Mouse (Mus musculus) G1E (cell line): ENCODE results near the gene Mcoln3.

Experiments used
- CTCF ChIP-seq: IDR thresholded peaks from 2 replicates; pipeline ENCODE4 v1.5.1; 2012; ENCODE audit warnings: low read depth, low read length, inconsistent platforms, mixed read lengths
- GATA1 ChIP-seq: IDR thresholded peaks from 2 replicates; pipeline ENCODE4 v1.6.1; 2012; ENCODE audit warnings: borderline replicate concordance, low read length, inconsistent platforms, mixed read lengths
- GATA2 ChIP-seq: IDR thresholded peaks from 2 replicates; pipeline ENCODE4 v1.6.1; 2012; ENCODE audit warnings: low read depth, low read length, inconsistent platforms, borderline replicate concordance
- POLR2AphosphoS5 ChIP-seq: IDR thresholded peaks from 2 replicates; pipeline ENCODE4 v1.6.1; 2012; ENCODE audit warnings: low read depth, low read length, inconsistent platforms; ENCODE audit not compliant: insufficient replicate concordance
- TAL1 ChIP-seq: conservative IDR thresholded peaks from 2 replicates; pipeline ENCODE4 v1.6.1; 2012; ENCODE audit warnings: low read depth, low read length, inconsistent platforms, mixed read lengths

GRCm38 (mm10) chr3:146080241-146080640 lies 37.0 kb upstream of the Mcoln3 start:
- no peak for TF ChIP-seq CTCF
- no peak for TF ChIP-seq POLR2AphosphoS5
- TF ChIP-seq GATA1 = no peak
- no peak for TF ChIP-seq GATA2
- no peak for TF ChIP-seq TAL1
